Mouse (Mus musculus): Measurements from ENCODE around the gene Ralgps2.

The Ralgps2 gene

GRCm38 (mm10) chr1:156939251-156940141 lies at the start of gene Ralgps2:
Gene Ralgps2, minus strand, starts transcription at chr1:156939626.
- in situ Hi-C loops (cut with MboI, MseI), result no loop called here

- in situ Hi-C loops (cut with MboI, MseI), result loop anchor here (5.0 kb wide), 1 partner anchor 55 kb away; no protein-coding TSS in a partner anchor
Measured at GRCm38 (mm10) chr1:156987576-156987975, 48.1 kb upstream of the Ralgps2 start.

GRCm38 (mm10) chr1:156986641-156987345 lies 47.4 kb upstream of the Ralgps2 start:
- in situ Hi-C loops (cut with MboI, MseI), result loop anchor here (5.0 kb wide), 1 partner anchor 54 kb away; no protein-coding TSS in a partner anchor

GRCm38 (mm10) chr1:156985657-156986640 lies 46.5 kb upstream of the Ralgps2 start:
- in situ Hi-C loops (cut with MboI, MseI), result loop anchor here (5.0 kb wide), 1 partner anchor 54 kb away; no protein-coding TSS in a partner anchor

- in situ Hi-C loops (cut with MboI, MseI), result no loop called here
Measured at GRCm38 (mm10) chr1:156983009-156983870, 43.8 kb upstream of the Ralgps2 start.

GRCm38 (mm10) chr1:156981975-156982374 lies 42.5 kb upstream of the Ralgps2 start:
- in situ Hi-C loops (cut with MboI, MseI), result no loop called here

- in situ Hi-C loops (cut with MboI, MseI), result no loop called here
Measured at GRCm38 (mm10) chr1:156979722-156980121, 40.3 kb upstream of the Ralgps2 start.

GRCm38 (mm10) chr1:156978656-156979055 lies 39.2 kb upstream of the Ralgps2 start:
- in situ Hi-C loops (cut with MboI, MseI), result no loop called here

GRCm38 (mm10) chr1:156973857-156974256 lies 34.4 kb upstream of the Ralgps2 start:
- in situ Hi-C loops (cut with MboI, MseI), result no loop called here

- in situ Hi-C loops (cut with MboI, MseI), result no loop called here
Measured at GRCm38 (mm10) chr1:156972391-156972790, 33.0 kb upstream of the Ralgps2 start.

GRCm38 (mm10) chr1:156971206-156971811 lies 31.9 kb upstream of the Ralgps2 start:
- in situ Hi-C loops (cut with MboI, MseI), result no loop called here

GRCm38 (mm10) chr1:156970641-156971040 lies 31.2 kb upstream of the Ralgps2 start:
- in situ Hi-C loops (cut with MboI, MseI), result no loop called here

- in situ Hi-C loops (cut with MboI, MseI), result no loop called here
Measured at GRCm38 (mm10) chr1:156968107-156968506, 28.7 kb upstream of the Ralgps2 start.

- in situ Hi-C loops (cut with MboI, MseI), result no loop called here
Measured at GRCm38 (mm10) chr1:156964586-156964932, 25.1 kb upstream of the Ralgps2 start.

- in situ Hi-C loops (cut with MboI, MseI), result no loop called here
Measured at GRCm38 (mm10) chr1:156963871-156964585, 24.6 kb upstream of the Ralgps2 start.

- in situ Hi-C loops (cut with MboI, MseI), result no loop called here
Measured at GRCm38 (mm10) chr1:156961481-156962265, 22.2 kb upstream of the Ralgps2 start.

GRCm38 (mm10) chr1:156959004-156959403 lies 19.6 kb upstream of the Ralgps2 start:
- in situ Hi-C loops (cut with MboI, MseI), result no loop called here

- in situ Hi-C loops (cut with MboI, MseI), result no loop called here
Measured at GRCm38 (mm10) chr1:156957360-156957759, 17.9 kb upstream of the Ralgps2 start.

Measured in regulatory T cell (primary cell).